Mouse (Mus musculus) kidney, embryonic 14.5 days (tissue): Measurements from ENCODE around the gene Celf5. TPM values are rescaled to one million over a fixed set of nuclear protein-coding genes. Genes with fewer than 3 reads are reported as not detected.
"Not testable (repeated sequence)": the region's sequence is repeated elsewhere in the genome, so short reads cannot be mapped to it uniquely, and the experiment has no call there.

Source experiments
- ATAC-seq: fragments of 200-750 bp; cut with Nextera tagmentation; 2 replicates; pipeline ENCODE4 v1.8.0; 2017; ENCODE audit warnings: moderate number of reproducible peaks, mild to moderate bottlenecking, moderate TSS enrichment, moderate library complexity; ENCODE audit not compliant: low FRiP score, low TSS enrichment
- H3K27ac ChIP-seq: fragments of 300-500 bp; sonication (generic); 2 replicates; pipeline ENCODE4 v1.5.1; 2014; ENCODE audit warnings: low read depth, mild to moderate bottlenecking, low read length, moderate library complexity, mixed read lengths
- H3K27me3 ChIP-seq: fragments of 300-500 bp; sonication (generic); 2 replicates; pipeline ENCODE4 v1.6.1; 2014; ENCODE audit warnings: mild to moderate bottlenecking, low read length; ENCODE audit not compliant: control insufficient read depth, insufficient read depth
- H3K36me3 ChIP-seq: fragments of 300-500 bp; sonication (generic); 2 replicates; pipeline ENCODE4 v1.6.1; 2014; ENCODE audit warnings: low read length, mixed read lengths; ENCODE audit not compliant: control insufficient read depth, insufficient read depth
- H3K4me1 ChIP-seq: fragments of 300-500 bp; sonication (generic); 2 replicates; pipeline ENCODE4 v1.6.1; 2014; ENCODE audit warnings: low read length, mixed read lengths; ENCODE audit not compliant: control insufficient read depth, insufficient read depth
- H3K4me2 ChIP-seq: fragments of 300-500 bp; sonication (generic); replicated peaks from 2 replicates; pipeline ENCODE4 v1.6.1; 2014; ENCODE audit warnings: low read depth, mild to moderate bottlenecking, low read length
- H3K4me3 ChIP-seq: fragments of 300-500 bp; sonication (generic); 2 replicates; pipeline ENCODE4 v1.5.1; 2014; ENCODE audit warnings: mild to moderate bottlenecking, low read length
- H3K9ac ChIP-seq: fragments of 300-500 bp; sonication (generic); 2 replicates; pipeline ENCODE4 v1.6.1; 2014; ENCODE audit warnings: low read depth, mild to moderate bottlenecking, low read length, moderate library complexity
- H3K9me3 ChIP-seq: fragments of 300-500 bp; sonication (generic); 2 replicates; pipeline ENCODE4 v1.6.1; 2016; ENCODE audit warnings: low read length; ENCODE audit not compliant: control insufficient read depth
- WGBS: fragments of 180-500 bp; shearing (Covaris S2); extraction: QIAGEN DNeasy Blood & Tissue Kit; methylation state at CpG from one replicate; pipeline ENCODE4 v1.1.7; 2014; 5-methylcytosine and 5-hydroxymethylcytosine counted together
- polyA plus RNA-seq: library from polyadenylated mRNA; unstranded; fragments of >200 nt; fragmentation: Nextera tagmentation; extraction: Ambion mirVana; gene quantifications from 2 replicates; pipeline ENCODE4 v1.2.1, GENCODE M21; 2014

The Celf5 gene
- polyA plus RNA-seq, 1 experiment from 2014 or later = 0.28 TPM

GRCm38 (mm10) chr10:81454106-81454505 lies 28.4 kb downstream of the Celf5 start:
- ATAC-seq = no peak
- Histone ChIP-seq H3K9ac (no peak overlapping the region), H3K27me3 (peaks cover 83% of the 10 kb centered on the region), H3K9me3 (no peaks in the 10 kb centered on the region), H3K4me2 (no peak overlapping the region), H3K4me1 (no peaks in the 10 kb centered on the region), H3K36me3 (no peaks in the 10 kb centered on the region), H3K27ac (no peak overlapping the region), H3K4me3 (no peak overlapping the region)
- 83% methylated on average over 2 of the region's 2 CpGs for WGBS

- Histone ChIP-seq H3K4me1 (no peaks in the 10 kb centered on the region), H3K27me3 (peaks cover 78% of the 10 kb centered on the region), H3K27ac (no peak overlapping the region), H3K4me3 (no peak overlapping the region), H3K36me3 (no peaks in the 10 kb centered on the region), H3K9ac (no peak overlapping the region), H3K4me2 (no peak overlapping the region), H3K9me3 (no peaks in the 10 kb centered on the region)
- 3% methylated on average over 14 of the region's 14 CpGs for WGBS
- no peak for ATAC-seq
Observed at GRCm38 (mm10) chr10:81452947-81453288, 29.6 kb downstream of the Celf5 start.

GRCm38 (mm10) chr10:81452237-81452946 lies 30.1 kb downstream of the Celf5 start:
- no peak for ATAC-seq
- Histone ChIP-seq H3K36me3 (no peaks in the 10 kb centered on the region), H3K9ac (peak overlapping the region; percentile 18; the same call in 1 of the 2 replicates), H3K9me3 (no peaks in the 10 kb centered on the region), H3K27ac (no peak overlapping the region), H3K27me3 (peaks cover 73% of the 10 kb centered on the region), H3K4me3 (no peak overlapping the region), H3K4me2 (no peak overlapping the region), H3K4me1 (no peaks in the 10 kb centered on the region)
- 10% methylated on average over 36 of the region's 36 CpGs for WGBS

GRCm38 (mm10) chr10:81451365-81451745 lies 31.2 kb downstream of the Celf5 start:
- Histone ChIP-seq H3K27me3 (peaks cover 62% of the 10 kb centered on the region), H3K9ac (no peak overlapping the region), H3K4me2 (no peak overlapping the region), H3K4me1 (no peaks in the 10 kb centered on the region), H3K9me3 (no peaks in the 10 kb centered on the region), H3K36me3 (no peaks in the 10 kb centered on the region), H3K27ac (no peak overlapping the region), H3K4me3 (no peak overlapping the region)
- no peak for ATAC-seq
- WGBS = 41% methylated on average over 6 of the region's 6 CpGs

- Histone ChIP-seq H3K27ac (no peak overlapping the region), H3K4me3 (no peak overlapping the region), H3K36me3 (no peaks in the 10 kb centered on the region), H3K9ac (no peak overlapping the region), H3K9me3 (no peaks in the 10 kb centered on the region), H3K4me2 (no peak overlapping the region), H3K4me1 (no peaks in the 10 kb centered on the region), H3K27me3 (peaks cover 58% of the 10 kb centered on the region)
- ATAC-seq = no peak
- whole genome bisulfite sequencing = 62% methylated on average over 9 of the region's 9 CpGs
Observed at GRCm38 (mm10) chr10:81450641-81451364, 31.7 kb downstream of the Celf5 start.

- no peaks in the 10 kb centered on the region for H3K4me1 ChIP-seq
- peaks cover 51% of the 10 kb centered on the region for H3K27me3 ChIP-seq
- no peak overlapping the region for H3K4me3 ChIP-seq
- no peaks in the 10 kb centered on the region for H3K9me3 ChIP-seq
- H3K4me2 ChIP-seq = no peak overlapping the region
- peak; percentile 64 for ATAC-seq
- 1% methylated on average over 7 of the region's 7 CpGs for WGBS
- H3K9ac ChIP-seq = no peak overlapping the region
- H3K36me3 ChIP-seq = no peaks in the 10 kb centered on the region
- no peak overlapping the region for H3K27ac ChIP-seq
Observed at GRCm38 (mm10) chr10:81450140-81450539, 32.4 kb downstream of the Celf5 start.

GRCm38 (mm10) chr10:81445516-81445915 lies 37.0 kb downstream of the Celf5 start:
- H3K36me3 ChIP-seq, H3K27me3 ChIP-seq, H3K4me3 ChIP-seq, ATAC-seq, H3K9me3 ChIP-seq, H3K4me2 ChIP-seq, H3K27ac ChIP-seq, H3K4me1 ChIP-seq, H3K9ac ChIP-seq: not testable (repeated sequence)
- WGBS = 35% methylated on average over 2 of the region's 2 CpGs

- no peak overlapping the region for H3K9ac ChIP-seq
- H3K27ac ChIP-seq = no peak overlapping the region
- no peak for ATAC-seq
- no peaks in the 10 kb centered on the region for H3K36me3 ChIP-seq
- no peaks in the 10 kb centered on the region for H3K9me3 ChIP-seq
- H3K27me3 ChIP-seq = no peaks in the 10 kb centered on the region
- no peak overlapping the region for H3K4me2 ChIP-seq
- no peak overlapping the region for H3K4me3 ChIP-seq
- H3K4me1 ChIP-seq = no peaks in the 10 kb centered on the region
Observed at GRCm38 (mm10) chr10:81441019-81441418, 41.5 kb downstream of the Celf5 start.

GRCm38 (mm10) chr10:81435436-81435835 lies 47.1 kb downstream of the Celf5 start:
- 65% methylated on average over 3 of the region's 3 CpGs for WGBS
- H3K27me3 ChIP-seq = no peaks in the 10 kb centered on the region
- H3K9ac ChIP-seq = no peak overlapping the region

More at GRCm38 (mm10) chr10:81435436-81435835, 47.1 kb downstream of the Celf5 start:
- H3K4me2 ChIP-seq = no peak overlapping the region
- no peak overlapping the region for H3K4me3 ChIP-seq
- H3K9me3 ChIP-seq = no peaks in the 10 kb centered on the region
- H3K36me3 ChIP-seq = no peaks in the 10 kb centered on the region
- peaks cover 14% of the 10 kb centered on the region; the same call in 1 of the 2 replicates for H3K4me1 ChIP-seq
- no peak overlapping the region for H3K27ac ChIP-seq
- no peak for ATAC-seq
